In the genomic region with DNA sequence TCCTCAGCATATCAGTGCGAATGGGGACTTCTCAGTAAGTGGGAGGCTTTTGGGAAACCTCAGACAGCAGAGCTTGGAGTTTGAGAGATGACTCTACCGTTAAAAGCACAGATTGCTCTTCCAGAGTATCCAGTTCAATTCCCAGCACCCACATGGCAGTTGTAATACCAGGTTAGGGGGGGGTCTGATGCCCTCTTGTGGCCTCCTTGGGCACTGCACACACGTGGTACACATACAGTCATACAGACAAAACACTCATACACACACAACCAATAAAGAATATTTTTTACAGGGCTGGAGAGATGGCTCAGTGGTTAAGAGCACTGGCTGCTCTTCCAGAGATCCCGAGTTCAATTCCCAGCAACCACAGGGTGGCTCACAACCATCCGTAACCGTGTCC, we compare ENCODE assay signal across 16 mouse cellular contexts. TPM values are rescaled to one million over a fixed set of nuclear protein-coding genes. Genes with fewer than 3 reads are reported as not detected.
"Had no signal": no experiment of that assay in that cellular context is flagged by ENCODE, and none has a peak within 500 bp of the region (broad histone marks: within the 10 kb centered on the region; RNA-seq: fewer than 3 reads in every experiment).

No protein-coding gene starts in this region.

- H3K4me3 ChIP-seq: left cerebral cortex, adult 2 months; limb, embryonic 10.5 days; liver, embryonic 13.5 days; megakaryocyte, embryonic 14.5 days had no signal

- H3K4me2 ChIP-seq: liver, embryonic 13.5 days; midbrain, embryonic 11.5 days had no signal

- H3K27ac ChIP-seq: left cerebral cortex, adult 2 months; limb, embryonic 10.5 days; liver, embryonic 13.5 days; macrophage had no signal

- H3K4me1 ChIP-seq: limb, embryonic 10.5 days; liver, embryonic 13.5 days; megakaryocyte, embryonic 14.5 days had no signal

- ATAC-seq: midbrain, embryonic 16.5 days had no signal

- H3K36me3 ChIP-seq: limb, embryonic 10.5 days; liver, embryonic 13.5 days had no signal

- DNase-seq: kidney, adult 18-20 months; kidney, postnatal 10 days; kidney, postnatal 4 days; liver, embryonic 13.5 days; lung, adult 2 months; lung, postnatal 10 days; right cerebral cortex, adult 18-20 months; right cerebral cortex, postnatal 25 days; thymus, adult 2 months; thymus, postnatal 25 days had no signal

- H3K27me3 ChIP-seq: liver, embryonic 13.5 days had no signal

- H3K9ac ChIP-seq: liver, embryonic 13.5 days had no signal

- H3K9me3 ChIP-seq: limb, embryonic 10.5 days had no signal

RNA-seq across cellular contexts. Expression of a gene that starts 54.3 kb away (rescaled TPM):
- polyA plus RNA-seq: macrophage had no signal
